In genomic region chr8:94950046-94950445, GRCm38 (mm10) we compare ENCODE assay signal across 9 mouse cellular contexts. TPM values are rescaled to one million over a fixed set of nuclear protein-coding genes. Genes with fewer than 3 reads are reported as not detected.
DNase-seq lines count a peak whose midpoint lies in the region; ATAC-seq and TF ChIP-seq lines count a peak whose summit lies in the region.
"Had no signal": no experiment of that assay in that cellular context is flagged by ENCODE, and none has a peak within 500 bp of the region (broad histone marks: within the 10 kb centered on the region; RNA-seq: fewer than 3 reads in every experiment).

No protein-coding gene starts in this region.

- WGBS in forebrain, embryonic 15.5 days = 19% methylated on average over 4 of the region's 4 CpGs
- 17% methylated on average over 4 of the region's 4 CpGs for WGBS in lung, adult 2 months

- no peaks in the 10 kb centered on the region for H3K27me3 ChIP-seq in forebrain, embryonic 15.5 days

- no peak for TF ChIP-seq POLR2A in lung, adult 2 months (IDR thresholded peaks at IDR 0.05; ENCODE audit: borderline replicate concordance, extremely low read depth, low read depth, low read length)

- H3K9ac ChIP-seq in ES-E14 (ENCODE audit: insufficient read depth, low read depth, low read length, poor library complexity, severe bottlenecking) = no peak overlapping the region
- no peak overlapping the region for H3K9ac ChIP-seq in forebrain, embryonic 15.5 days (replicated peaks)

- no peak overlapping the region for H3K27ac ChIP-seq in ES-E14 (ENCODE audit: insufficient read depth, low read depth, low read length, poor library complexity, severe bottlenecking)
- H3K27ac ChIP-seq in forebrain, embryonic 15.5 days (replicated peaks) = 0 out of 2 replicates have a peak overlapping the region, but pooled peaks have one; percentile 15
- no peak overlapping the region for H3K27ac ChIP-seq in layer of hippocampus, adult 2 months
- H3K27ac ChIP-seq: macrophage had no signal

- ATAC-seq in forebrain, embryonic 15.5 days (replicated peaks) = peak; percentile 61
- ATAC-seq in hematopoietic stem cell, adult 5-6 weeks (replicated peaks in 1 of 2; ENCODE audit: insufficient read depth in 1 of 2, low FRiP score in 2 of 2, low TSS enrichment in 1 of 2, low read depth in 1 of 2, poor library complexity in 2 of 2, severe bottlenecking in 2 of 2) = peak; percentile 57 to 71
- peak; percentile 79 for ATAC-seq in neutrophil, adult 5-6 weeks (ENCODE audit: extremely low read depth, insufficient number of reproducible peaks, low FRiP score, poor library complexity, severe bottlenecking)

- H3K4me1 ChIP-seq in ES-E14 (ENCODE audit: control insufficient read depth in 2 of 2, insufficient read depth in 2 of 2, low read length in 2 of 2, poor library complexity in 1 of 2) = no peaks in the 10 kb centered on the region; a peak in 1 of 4 replicates
- H3K4me1 ChIP-seq in forebrain, embryonic 15.5 days = peaks cover 32% of the 10 kb centered on the region
- H3K4me1 ChIP-seq in lung, adult 2 months (ENCODE audit: control insufficient read depth, insufficient read depth, low read length) = 0 out of 2 replicates have a peak, but pooled peaks cover 3% of the 10 kb centered on the region

- H3K4me2 ChIP-seq in forebrain, embryonic 15.5 days (replicated peaks) = no peak overlapping the region

- no peaks in the 10 kb centered on the region for H3K36me3 ChIP-seq in ES-E14 (ENCODE audit: control insufficient read depth, insufficient read depth, low read length, poor library complexity, severe bottlenecking)
- no peaks in the 10 kb centered on the region for H3K36me3 ChIP-seq in forebrain, embryonic 15.5 days

- H3K4me3 ChIP-seq in ES-E14 (ENCODE audit: insufficient read depth in 1 of 2, low read depth in 1 of 2, low read length in 2 of 2, poor library complexity in 1 of 2, severe bottlenecking in 1 of 2) = no peak overlapping the region
- H3K4me3 ChIP-seq in forebrain, embryonic 15.5 days = no peak overlapping the region
- H3K4me3 ChIP-seq in layer of hippocampus, adult 2 months = no peak overlapping the region
- no peak overlapping the region for H3K4me3 ChIP-seq in lung, adult 2 months (replicated peaks; ENCODE audit: extremely low read depth, low read depth, low read length)

- peak; percentile 51 for DNase-seq in ES-E14 (ENCODE audit: low read depth, low spot score)
- DNase-seq in c-Kit-positive CD71-positive TER-119-positive erythroid progenitor cells, embryonic 14.5 days (ENCODE audit: low spot score) = peak; percentile 78
- DNase-seq in layer of hippocampus, adult 2 months (ENCODE audit: low spot score in 2 of 2) = peak; percentile 72 to 77
- DNase-seq in lung, adult 2 months = peak; percentile 72
- peak; percentile 71 for DNase-seq in testis, postnatal 14 days (ENCODE audit: low spot score)

- TF ChIP-seq CTCF in layer of hippocampus, adult 2 months (conservative IDR thresholded peaks at IDR 0.05) = peak; percentile 100
- peak; percentile 96 for TF ChIP-seq CTCF in lung, adult 2 months (IDR thresholded peaks at IDR 0.05; ENCODE audit: insufficient read depth, low read length)

- in situ Hi-C loops in ES-E14 (cut with MboI; ENCODE audit: low sequenced_read_pairs in 2 of 2, unreplicated experiment in 2 of 2) = no loop called here

- H3K9me3 ChIP-seq in ES-E14 (ENCODE audit: control insufficient read depth, insufficient read depth, low read depth, low read length) = no peaks in the 10 kb centered on the region
- H3K9me3 ChIP-seq in forebrain, embryonic 15.5 days = no peaks in the 10 kb centered on the region

TF ChIP-seq in ES-E14, 5 proteins besides CTCF, POLR2A, EP300 and RAD21:
- TF ChIP-seq CHD2 (IDR thresholded peaks at IDR 0.05; ENCODE audit: low read depth, low read length) = no peak
- peak; percentile 66; the same call in 1 of the 2 replicates for TF ChIP-seq ZC3H11A (IDR thresholded peaks at IDR 0.05; ENCODE audit: borderline replicate concordance, low read depth, low read length)

RNA-seq across cellular contexts. Expression of gene Adgrg1, which starts 24.5 kb away (rescaled TPM):
- total RNA-seq in ES-E14 (2012; rRNA removed) = 5.4 and 5.7 TPM in 2 replicates
- 135 and 140 TPM in 2 replicates for polyA plus RNA-seq in forebrain, embryonic 15.5 days (2015; fragmentation: Nextera tagmentation; extraction: Ambion mirVana)
- 565 and 601 TPM in 2 replicates for total RNA-seq in hematopoietic stem cell, adult 5-6 weeks (2017)
- total RNA-seq in layer of hippocampus, adult 2 months (2021) = 10 to 100 TPM; 89.7 to 90.5 TPM
- polyA plus RNA-seq in lung, adult 2 months (2012; rRNA removed) = 192 and 233 TPM in 2 replicates
- total RNA-seq in neutrophil, adult 5-6 weeks (2017) = 2.2 and 2.3 TPM in 2 replicates

RNA-seq across cellular contexts. Expression of gene Adgrg5, which starts 26.6 kb away (rescaled TPM):
- total RNA-seq in ES-E14 (2012; rRNA removed) = 1.1 and 2.2 TPM in 2 replicates
- polyA plus RNA-seq in forebrain, embryonic 15.5 days (2015; fragmentation: Nextera tagmentation; extraction: Ambion mirVana) = 0.27 TPM in 1 of 2 replicates, not detected in the other
- 0.25 TPM in 1 of 2 replicates, not detected in the other for total RNA-seq in hematopoietic stem cell, adult 5-6 weeks (2017)
- not detected for total RNA-seq in layer of hippocampus, adult 2 months (2021)
- 4.8 and 5.3 TPM in 2 replicates for polyA plus RNA-seq in lung, adult 2 months (2012; rRNA removed)
- 4.2 and 4.3 TPM in 2 replicates for total RNA-seq in neutrophil, adult 5-6 weeks (2017)

RNA-seq across cellular contexts. Expression of gene Ccdc102a, which starts 32.1 kb away (rescaled TPM):
- 10.7 and 11.0 TPM in 2 replicates for total RNA-seq in ES-E14 (2012; rRNA removed)
- 5.4 and 5.6 TPM in 2 replicates for polyA plus RNA-seq in forebrain, embryonic 15.5 days (2015; fragmentation: Nextera tagmentation; extraction: Ambion mirVana)
- 3.4 and 4.9 TPM in 2 replicates for total RNA-seq in hematopoietic stem cell, adult 5-6 weeks (2017)
- total RNA-seq in layer of hippocampus, adult 2 months (2021) = 1 to 10 TPM; 1.7 to 1.9 TPM
- polyA plus RNA-seq in lung, adult 2 months (2012; rRNA removed) = 19.0 and 21.2 TPM in 2 replicates
- total RNA-seq in neutrophil, adult 5-6 weeks (2017) = 2.2 and 3.6 TPM in 2 replicates

Comparison
In these comparisons a context has a peak if more than half of its experiments do, and no peak if none do; other contexts are left out.
1. RNA of gene Adgrg1, which starts 24.5 kb away (total RNA-seq): 565 to 601 TPM in hematopoietic stem cell, adult 5-6 weeks and 89.7 to 90.5 TPM in layer of hippocampus, adult 2 months; 5.4 to 5.7 TPM in ES-E14 and 2.2 to 2.3 TPM in neutrophil, adult 5-6 weeks; every median in the first group is over 10 times any median in the second.
2. Peak in every context shown above with its lines, with median percentiles within 50 percentile points of each other: DNase-seq and ATAC-seq.